ENCODE assay signal across 10 mouse cellular contexts in the genomic region with DNA sequence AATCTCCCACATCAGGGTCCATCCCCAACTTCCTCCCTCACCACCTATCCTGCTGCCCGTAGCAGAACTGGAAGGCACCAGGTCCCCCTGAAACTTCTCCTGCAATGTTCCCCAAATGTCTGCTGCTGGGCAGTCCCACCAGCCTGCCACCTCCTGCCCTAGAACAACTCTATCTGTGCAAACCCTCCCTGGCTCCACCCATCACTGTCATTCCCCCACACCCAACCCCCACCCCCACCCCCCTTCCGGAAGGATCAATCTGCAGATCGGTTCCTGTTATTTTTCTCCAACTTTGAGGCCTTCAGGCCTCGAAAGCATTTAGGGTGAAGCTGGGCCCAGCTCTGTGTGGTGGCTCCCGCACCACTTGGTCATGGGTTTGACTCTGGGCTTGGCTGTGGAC. TPM values are rescaled to one million over a fixed set of nuclear protein-coding genes. Genes with fewer than 3 reads are reported as not detected.
DNase-seq lines count a peak whose midpoint lies in the region; ATAC-seq and TF ChIP-seq lines count a peak whose summit lies in the region.
"Had no signal": no experiment of that assay in that cellular context is flagged by ENCODE, and none has a peak within 500 bp of the region (broad histone marks: within the 10 kb centered on the region; RNA-seq: fewer than 3 reads in every experiment).

No protein-coding gene starts in this region.

- TF ChIP-seq CTCF in bone marrow macrophage, adult 2 months (IDR thresholded peaks at IDR 0.05; ENCODE audit: low read depth, low read length) = no peak
- TF ChIP-seq CTCF in liver, postnatal 0 days (IDR thresholded peaks at IDR 0.05; ENCODE audit: low read depth) = no peak

- WGBS in heart, embryonic 16.5 days = 50% methylated on average over 5 of the region's 5 CpGs
- WGBS in liver, postnatal 0 days (ENCODE audit: insufficient replicate concordance) = 24% methylated on average over 5 of the region's 5 CpGs

- peaks cover 63% of the 10 kb centered on the region for H3K4me1 ChIP-seq in bone marrow macrophage, adult 2 months (ENCODE audit: control insufficient read depth, insufficient read depth, low read length)
- H3K4me1 ChIP-seq in heart, embryonic 16.5 days (ENCODE audit: control insufficient read depth, insufficient read depth, low read length) = peaks cover 22% of the 10 kb centered on the region
- H3K4me1 ChIP-seq in liver, postnatal 0 days (ENCODE audit: insufficient read depth) = peaks cover 22% of the 10 kb centered on the region

- peak overlapping the region; percentile 42 for H3K4me2 ChIP-seq in heart, embryonic 16.5 days (ENCODE audit: low read depth, low read length)
- peak overlapping the region; percentile 29 for H3K4me2 ChIP-seq in liver, postnatal 0 days (ENCODE audit: low read depth, low read length)
- H3K4me2 ChIP-seq: hindbrain, embryonic 12.5 days had no signal

- peaks cover 2% of the 10 kb centered on the region; the same call in 1 of the 2 replicates for H3K27me3 ChIP-seq in heart, embryonic 16.5 days (ENCODE audit: control insufficient read depth, insufficient read depth, low read length)
- no peaks in the 10 kb centered on the region for H3K27me3 ChIP-seq in liver, postnatal 0 days (ENCODE audit: insufficient read depth, low read length)

- H3K36me3 ChIP-seq in heart, embryonic 16.5 days (ENCODE audit: control insufficient read depth, insufficient read depth) = no peaks in the 10 kb centered on the region
- no peaks in the 10 kb centered on the region for H3K36me3 ChIP-seq in liver, postnatal 0 days (replicated peaks; ENCODE audit: insufficient read depth, low read length)
- H3K36me3 ChIP-seq: hindbrain, embryonic 12.5 days had no signal

- 0 out of 2 replicates have a peak, but pooled peaks have one; percentile 2 for TF ChIP-seq POLR2A in bone marrow macrophage, adult 2 months (IDR thresholded peaks at IDR 0.05; ENCODE audit: borderline replicate concordance, low read depth, low read length)

- H3K27ac ChIP-seq in bone marrow macrophage, adult 2 months (ENCODE audit: insufficient read depth, low read depth, low read length) = peak overlapping the region; percentile 96
- peak overlapping the region; percentile 89 for H3K27ac ChIP-seq in heart, embryonic 16.5 days (ENCODE audit: low read length)
- H3K27ac ChIP-seq in liver, postnatal 0 days (ENCODE audit: low read depth) = peak overlapping the region; percentile 77
- H3K27ac ChIP-seq: hindbrain, embryonic 12.5 days had no signal

- DNase-seq in kidney, postnatal 10 days = peak; percentile 37
- no peak for DNase-seq in kidney, adult 9 months
- peak; percentile 49 for DNase-seq in liver, postnatal 0 days
- DNase-seq in retina, embryonic 14.5 days (ENCODE audit: low spot score) = no peak
- no peak for DNase-seq in Muller cell, postnatal 12 days (ENCODE audit: inconsistent ontology term)
- DNase-seq in cerebellum, adult 9-10 months = no peak

- no peak for TF ChIP-seq EP300 in liver, postnatal 0 days (IDR thresholded peaks at IDR 0.05; ENCODE audit: low read depth)

- H3K9ac ChIP-seq in heart, embryonic 16.5 days (ENCODE audit: low read length) = peak overlapping the region; percentile 56
- peak overlapping the region; percentile 34; the same call in 1 of the 2 replicates for H3K9ac ChIP-seq in liver, postnatal 0 days (replicated peaks)
- H3K9ac ChIP-seq: hindbrain, embryonic 12.5 days had no signal

- peak overlapping the region; percentile 49 for H3K4me3 ChIP-seq in bone marrow macrophage, adult 2 months (ENCODE audit: insufficient read depth, low read length)
- H3K4me3 ChIP-seq in heart, embryonic 16.5 days (ENCODE audit: low read length) = no peak overlapping the region
- H3K4me3 ChIP-seq in liver, postnatal 0 days (ENCODE audit: low read depth, low read length) = no peak overlapping the region
- H3K4me3 ChIP-seq: hindbrain, embryonic 12.5 days had no signal

- ATAC-seq in heart, embryonic 16.5 days (replicated peaks; ENCODE audit: extremely low read depth, insufficient read depth, low FRiP score) = no peak
- ATAC-seq in liver, postnatal 0 days = peak; percentile 26

- H3K9me3 ChIP-seq in heart, embryonic 16.5 days (replicated peaks; ENCODE audit: control insufficient read depth, low read length) = no peaks in the 10 kb centered on the region
- no peaks in the 10 kb centered on the region for H3K9me3 ChIP-seq in liver, postnatal 0 days (ENCODE audit: low read length)
- H3K9me3 ChIP-seq: hindbrain, embryonic 12.5 days had no signal

RNA-seq across cellular contexts. Expression of a gene that starts 8.7 kb away (rescaled TPM):
- polyA plus RNA-seq in bone marrow macrophage, adult 2 months (2012; ENCODE audit: insufficient read depth, insufficient read length, missing spikeins) = 205 and 222 TPM in 2 replicates
- polyA plus RNA-seq in heart, embryonic 16.5 days (2015; fragmentation: Nextera tagmentation; extraction: Ambion mirVana) = 46.0 and 49.6 TPM in 2 replicates
- 8.5 and 8.7 TPM in 2 replicates for polyA plus RNA-seq in liver, postnatal 0 days (2015; fragmentation: Nextera tagmentation; extraction: Ambion mirVana)

RNA-seq across cellular contexts. Expression of a gene that starts 58.8 kb away (rescaled TPM):
- polyA plus RNA-seq in bone marrow macrophage, adult 2 months (2012; ENCODE audit: insufficient read depth, insufficient read length, missing spikeins) = not detected in 2 replicates
- polyA plus RNA-seq in heart, embryonic 16.5 days (2015; fragmentation: Nextera tagmentation; extraction: Ambion mirVana) = not detected in 2 replicates
- polyA plus RNA-seq in liver, postnatal 0 days (2015; fragmentation: Nextera tagmentation; extraction: Ambion mirVana) = not detected in 2 replicates
- polyA plus RNA-seq: cortical plate, adult 2 months; hindbrain, embryonic 12.5 days had no signal

Comparison
In these comparisons a context has a peak if more than half of its experiments do, and no peak if none do; other contexts are left out.
1. DNase-seq: peak in kidney, postnatal 10 days (single experiment) and liver, postnatal 0 days (single experiment); none in kidney, adult 9 months (single experiment), retina, embryonic 14.5 days (single experiment), Muller cell, postnatal 12 days (single experiment) and cerebellum, adult 9-10 months (single experiment).
2. Peak in every context shown above with its lines, with median percentiles within 50 percentile points of each other: H3K27ac ChIP-seq.